Mouse (Mus musculus): ENCODE measurements around the gene Pagr1a. TPM values are rescaled to one million over a fixed set of nuclear protein-coding genes. Genes with fewer than 3 reads are reported as not detected.

Gene Pagr1a
- polyA plus RNA-seq, 1 experiment from 2014 or later: 51.4 TPM

- Histone ChIP-seq H3K27ac (no peak overlapping the region), H3K36me3 (peaks cover 36% of the 10 kb centered on the region), H3K4me2 (replicated peaks) (no peak overlapping the region), H3K27me3 (no peaks in the 10 kb centered on the region), H3K9me3 (no peaks in the 10 kb centered on the region), H3K4me1 (peaks cover 24% of the 10 kb centered on the region), H3K4me3 (no peak overlapping the region), H3K9ac (no peak overlapping the region)
- no peak for ATAC-seq (ENCODE audit: insufficient number of reproducible peaks, insufficient read depth, low FRiP score, low TSS enrichment)
- 92% methylated on average over 2 of the region's 2 CpGs for WGBS
These were observed 6.1 kb downstream of the Pagr1a start for GRCm38 (mm10) chr7:127011051-127011450.

- no peak for ATAC-seq (ENCODE audit: insufficient number of reproducible peaks, insufficient read depth, low FRiP score, low TSS enrichment)
- no peak overlapping the region for H3K27ac ChIP-seq
- peaks cover 11% of the 10 kb centered on the region for H3K4me1 ChIP-seq
- no peaks in the 10 kb centered on the region for H3K9me3 ChIP-seq
- no peak overlapping the region for H3K4me2 ChIP-seq (replicated peaks)
- 83% methylated on average over 17 of the region's 17 CpGs for WGBS
- H3K27me3 ChIP-seq: no peaks in the 10 kb centered on the region
- peaks cover 23% of the 10 kb centered on the region for H3K36me3 ChIP-seq
- H3K4me3 ChIP-seq: no peak overlapping the region
- no peak overlapping the region for H3K9ac ChIP-seq
These were observed 7.7 kb downstream of the Pagr1a start for GRCm38 (mm10) chr7:127009307-127010085.

GRCm38 (mm10) chr7:127008239-127009019 lies 8.7 kb downstream of the Pagr1a start:
- H3K4me1 ChIP-seq: 0 out of 2 replicates have a peak, but pooled peaks cover 5% of the 10 kb centered on the region
- no peaks in the 10 kb centered on the region for H3K27me3 ChIP-seq
- ATAC-seq (ENCODE audit: insufficient number of reproducible peaks, insufficient read depth, low FRiP score, low TSS enrichment): no peak
- H3K36me3 ChIP-seq: peaks cover 13% of the 10 kb centered on the region
- H3K4me2 ChIP-seq (replicated peaks): no peak overlapping the region
- no peak overlapping the region for H3K9ac ChIP-seq
- no peaks in the 10 kb centered on the region for H3K9me3 ChIP-seq
- 71% methylated on average over 9 of the region's 9 CpGs for WGBS
- 0 out of 2 replicates have a peak overlapping the region, but pooled peaks have one; percentile 17 for H3K27ac ChIP-seq
- H3K4me3 ChIP-seq: no peak overlapping the region

- Histone ChIP-seq H3K9ac (no peak overlapping the region), H3K4me3 (no peak overlapping the region), H3K4me2 (replicated peaks) (no peak overlapping the region), H3K27me3 (no peaks in the 10 kb centered on the region), H3K27ac (no peak overlapping the region), H3K4me1 (0 out of 2 replicates have a peak, but pooled peaks cover 5% of the 10 kb centered on the region), H3K36me3 (peaks cover 8% of the 10 kb centered on the region), H3K9me3 (no peaks in the 10 kb centered on the region)
- 78% methylated on average over 6 of the region's 6 CpGs for WGBS
- no peak for ATAC-seq (ENCODE audit: insufficient number of reproducible peaks, insufficient read depth, low FRiP score, low TSS enrichment)
These were observed 9.7 kb downstream of the Pagr1a start for GRCm38 (mm10) chr7:127007313-127008024.

- H3K4me3 ChIP-seq: no peak overlapping the region
- ATAC-seq (ENCODE audit: insufficient number of reproducible peaks, insufficient read depth, low FRiP score, low TSS enrichment): no peak
- 86% methylated on average over 4 of the region's 4 CpGs for WGBS
- 0 out of 2 replicates have a peak, but pooled peaks cover 5% of the 10 kb centered on the region for H3K4me1 ChIP-seq
- H3K4me2 ChIP-seq (replicated peaks): no peak overlapping the region
- no peaks in the 10 kb centered on the region for H3K9me3 ChIP-seq
- no peak overlapping the region for H3K9ac ChIP-seq
- no peak overlapping the region for H3K27ac ChIP-seq
- no peaks in the 10 kb centered on the region for H3K27me3 ChIP-seq
- no peaks in the 10 kb centered on the region for H3K36me3 ChIP-seq
These were observed 12.9 kb downstream of the Pagr1a start for GRCm38 (mm10) chr7:127004122-127004875.

- Histone ChIP-seq H3K9me3 (no peaks in the 10 kb centered on the region), H3K4me1 (0 out of 2 replicates have a peak, but pooled peaks cover 5% of the 10 kb centered on the region), H3K27ac (no peak overlapping the region), H3K27me3 (no peaks in the 10 kb centered on the region), H3K4me3 (no peak overlapping the region), H3K9ac (no peak overlapping the region), H3K36me3 (no peaks in the 10 kb centered on the region), H3K4me2 (replicated peaks) (no peak overlapping the region)
- WGBS: 87% methylated on average over 5 of the region's 5 CpGs
- no peak for ATAC-seq (ENCODE audit: insufficient number of reproducible peaks, insufficient read depth, low FRiP score, low TSS enrichment)
These were observed 13.5 kb downstream of the Pagr1a start for GRCm38 (mm10) chr7:127003620-127004019.

GRCm38 (mm10) chr7:126999568-126999967 lies 17.6 kb downstream of the Pagr1a start:
- WGBS: 78% methylated on average over 10 of the region's 10 CpGs
- ATAC-seq (ENCODE audit: insufficient number of reproducible peaks, insufficient read depth, low FRiP score, low TSS enrichment): no peak

GRCm38 (mm10) chr7:126996449-126996848 lies 20.7 kb downstream of the Pagr1a start:
- no peak overlapping the region for H3K27ac ChIP-seq
- no peak overlapping the region for H3K9ac ChIP-seq
- H3K36me3 ChIP-seq: no peaks in the 10 kb centered on the region; the same call in 1 of the 2 replicates
- H3K27me3 ChIP-seq: no peaks in the 10 kb centered on the region
- H3K4me3 ChIP-seq: no peak overlapping the region
- no peak overlapping the region for H3K4me2 ChIP-seq (replicated peaks)
- 74% methylated on average over 4 of the region's 4 CpGs for WGBS
- H3K9me3 ChIP-seq: 0 out of 2 replicates have a peak, but pooled peaks cover 3% of the 10 kb centered on the region
- no peak for ATAC-seq (ENCODE audit: insufficient number of reproducible peaks, insufficient read depth, low FRiP score, low TSS enrichment)
- H3K4me1 ChIP-seq: no peaks in the 10 kb centered on the region

More at GRCm38 (mm10) chr7:126999568-126999967, 17.6 kb downstream of the Pagr1a start:
- Histone ChIP-seq H3K27me3 (no peaks in the 10 kb centered on the region), H3K36me3 (no peaks in the 10 kb centered on the region; the same call in 1 of the 2 replicates), H3K4me2 (replicated peaks) (no peak overlapping the region), H3K4me3 (no peak overlapping the region), H3K9ac (no peak overlapping the region), H3K9me3 (0 out of 2 replicates have a peak, but pooled peaks cover 3% of the 10 kb centered on the region), H3K27ac (no peak overlapping the region), H3K4me1 (no peaks in the 10 kb centered on the region)

GRCm38 (mm10) chr7:126988816-126989215 lies 28.3 kb downstream of the Pagr1a start:
- ATAC-seq (ENCODE audit: insufficient number of reproducible peaks, insufficient read depth, low FRiP score, low TSS enrichment): no peak
- no peaks in the 10 kb centered on the region for H3K9me3 ChIP-seq
- no peak overlapping the region for H3K27ac ChIP-seq
- H3K4me2 ChIP-seq (replicated peaks): no peak overlapping the region
- H3K4me3 ChIP-seq: no peak overlapping the region
- no peaks in the 10 kb centered on the region for H3K27me3 ChIP-seq
- H3K36me3 ChIP-seq: no peaks in the 10 kb centered on the region
- H3K9ac ChIP-seq: no peak overlapping the region
- 73% methylated on average over 8 of the region's 8 CpGs for WGBS
- 0 out of 2 replicates have a peak, but pooled peaks cover 3% of the 10 kb centered on the region for H3K4me1 ChIP-seq

- Histone ChIP-seq H3K36me3 (0 out of 2 replicates have a peak, but pooled peaks cover under 1% of the 10 kb centered on the region), H3K4me3 (no peak overlapping the region), H3K9me3 (no peaks in the 10 kb centered on the region), H3K4me1 (0 out of 2 replicates have a peak, but pooled peaks cover 3% of the 10 kb centered on the region), H3K9ac (no peak overlapping the region), H3K27ac (no peak overlapping the region), H3K4me2 (replicated peaks) (no peak overlapping the region), H3K27me3 (no peaks in the 10 kb centered on the region)
- no peak for ATAC-seq (ENCODE audit: insufficient number of reproducible peaks, insufficient read depth, low FRiP score, low TSS enrichment)
- 41% methylated on average over 9 of the region's 9 CpGs for WGBS
These were observed 30.8 kb downstream of the Pagr1a start for GRCm38 (mm10) chr7:126986319-126986718.
